Mouse (Mus musculus) inflammation-experienced regulatory T-cells, adult 6 months (primary cell): ENCODE data around the gene Coq10b. TPM values are rescaled to one million over a fixed set of nuclear protein-coding genes. Genes with fewer than 3 reads are reported as not detected.
"Not testable (repeated sequence)": the region's sequence is repeated elsewhere in the genome, so short reads cannot be mapped to it uniquely, and the experiment has no call there.

Experiments
- ATAC-seq: one replicate; pipeline ENCODE4 v1.8.0; 2017
- polyA plus RNA-seq, 3 experiments: library from polyadenylated mRNA; unstranded; fragments of 100-300 nt; shearing (Covaris generic); gene quantifications; one replicate each; pipeline ENCODE4 v1.2.1; 2017

The Coq10b gene
- polyA plus RNA-seq, 3 experiments from 2014 or later = 14.6 to 22.7 (median 17.0) TPM

- ATAC-seq = not testable (repeated sequence)
Measured at GRCm38 (mm10) chr1:55058383-55058782, 5.8 kb downstream of the Coq10b start.

DNA sequence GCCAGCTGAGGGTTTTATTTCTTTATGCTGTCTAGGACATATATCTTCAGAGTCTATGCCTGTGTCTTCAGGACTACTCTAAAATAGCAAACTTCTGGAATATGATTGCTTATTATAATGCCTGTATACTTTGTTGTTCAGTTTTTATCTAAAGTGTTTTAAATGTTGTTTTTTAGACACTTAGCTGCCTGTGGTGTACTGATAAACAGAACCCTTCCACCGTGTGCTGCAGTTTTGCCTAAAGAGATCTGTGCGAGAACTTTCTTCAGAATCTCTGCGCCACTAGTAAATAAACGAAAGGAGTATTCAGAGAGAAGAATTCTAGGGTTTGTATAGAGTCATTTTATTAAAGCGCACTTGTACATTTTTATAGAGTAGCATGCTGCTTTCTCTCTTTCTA, 8.5 kb downstream of the Coq10b start:
- no peak for ATAC-seq

DNA sequence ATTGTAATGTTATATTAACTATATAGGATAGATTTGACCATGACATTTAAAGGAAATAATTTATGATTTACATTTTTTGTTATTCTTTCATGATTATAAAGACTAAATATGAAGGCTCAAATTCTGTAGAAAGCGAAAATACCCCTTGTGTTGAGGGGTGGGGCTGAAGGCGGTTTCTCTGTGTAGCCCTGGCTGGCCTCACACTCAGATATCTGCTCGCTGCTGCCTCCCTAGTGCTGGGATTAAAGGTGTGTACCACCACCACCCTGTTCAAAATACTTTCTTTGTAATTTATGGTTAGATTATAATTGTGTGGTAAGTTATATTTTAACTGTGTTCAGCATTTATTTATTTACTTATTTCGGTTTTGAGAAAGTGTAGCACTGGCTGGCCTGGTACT, 9.2 kb downstream of the Coq10b start:
- ATAC-seq = no peak

- not testable (repeated sequence) for ATAC-seq
Measured at GRCm38 (mm10) chr1:55072328-55072727, 19.8 kb downstream of the Coq10b start.

DNA sequence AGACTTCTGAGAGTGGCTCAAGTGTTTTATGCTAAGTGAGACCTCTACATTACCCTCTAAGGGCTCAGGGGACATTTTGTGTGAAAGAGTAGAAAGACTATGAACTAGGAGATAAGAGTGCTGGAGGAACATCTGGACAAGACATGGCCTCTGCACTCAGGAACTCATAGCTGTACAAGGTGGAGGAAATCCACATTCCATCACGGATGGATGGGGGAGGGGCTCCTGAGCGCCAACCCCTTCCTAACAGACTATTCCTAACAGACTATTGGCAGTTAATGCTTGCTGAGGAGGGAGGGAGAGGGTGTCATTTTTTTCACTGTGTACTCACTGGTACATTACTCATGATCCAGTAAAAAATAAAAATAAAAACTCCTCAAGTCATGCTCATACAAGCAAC, 22.2 kb downstream of the Coq10b start:
- no peak for ATAC-seq

- ATAC-seq = no peak
Measured at GRCm38 (mm10) chr1:55075652-55076394, 23.3 kb downstream of the Coq10b start.

GRCm38 (mm10) chr1:55076395-55076743, 23.8 kb downstream of the Coq10b start:
- ATAC-seq = no peak

DNA sequence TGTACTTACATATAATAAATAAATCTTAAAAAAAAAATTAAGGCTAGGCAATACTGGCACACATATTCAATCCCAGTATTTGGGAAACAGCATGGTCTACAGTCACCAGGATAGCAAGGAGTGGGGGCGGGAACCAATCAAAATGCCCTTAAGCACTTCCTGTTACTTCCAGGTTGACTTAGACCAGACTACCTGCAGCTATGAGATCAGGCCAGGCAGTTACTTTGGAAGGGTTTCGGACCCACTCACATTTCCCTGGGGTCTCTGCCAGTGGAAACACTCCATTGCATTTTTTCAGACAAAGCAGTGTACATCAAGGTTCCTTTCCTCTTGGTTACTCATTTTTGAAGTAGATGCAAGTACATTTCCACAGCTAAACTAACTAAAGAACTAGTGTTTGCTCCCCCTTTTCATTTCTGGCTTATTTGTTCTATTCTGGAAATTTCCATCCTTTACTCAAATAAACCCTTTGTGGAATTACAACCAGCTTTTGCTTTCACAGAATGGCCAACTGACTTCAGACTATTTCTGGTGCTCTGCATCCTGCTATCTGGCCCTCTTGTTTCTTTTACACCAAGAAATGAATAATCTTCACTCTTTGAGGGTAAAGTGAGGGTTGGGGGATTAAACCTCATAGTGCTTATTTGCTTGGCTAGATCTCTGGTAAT, 24.4 kb downstream of the Coq10b start:
- no peak for ATAC-seq

DNA sequence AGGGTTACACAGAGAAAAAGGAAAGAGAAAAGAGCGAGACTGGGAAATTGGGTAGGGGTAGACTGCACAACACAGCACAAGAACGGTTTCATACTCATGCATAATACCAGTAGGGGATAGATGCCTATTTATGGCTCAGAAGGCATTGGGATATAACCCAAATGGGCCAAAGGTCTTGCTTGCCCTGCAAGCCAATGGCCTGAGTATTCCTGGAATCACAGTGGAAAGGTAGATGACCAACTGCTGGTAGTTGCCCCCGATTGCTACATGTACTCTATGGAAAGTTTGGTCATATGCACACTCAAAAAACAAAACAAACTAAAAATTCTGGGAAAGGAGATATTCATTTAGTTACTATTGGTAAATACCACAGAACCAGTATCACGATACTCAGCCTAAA, 27.1 kb downstream of the Coq10b start:
- no peak for ATAC-seq

GRCm38 (mm10) chr1:55082106-55082505, 29.5 kb downstream of the Coq10b start:
- ATAC-seq = no peak

GRCm38 (mm10) chr1:55085781-55086366, 33.3 kb downstream of the Coq10b start:
- no peak for ATAC-seq

- no peak for ATAC-seq
Measured at GRCm38 (mm10) chr1:55086868-55087400, 34.4 kb downstream of the Coq10b start.

GRCm38 (mm10) chr1:55087401-55087904, 34.9 kb downstream of the Coq10b start:
- ATAC-seq = peak; percentile 28

GRCm38 (mm10) chr1:55087932-55088610, 35.5 kb downstream of the Coq10b start, which contains the start of the genes Hspe1 and Hspd1:
TSS of gene Hspe1 (plus strand) at chr1:55088132.
TSS of gene Hspd1 (minus strand) at chr1:55088243.
- peak; percentile 84 for ATAC-seq

DNA sequence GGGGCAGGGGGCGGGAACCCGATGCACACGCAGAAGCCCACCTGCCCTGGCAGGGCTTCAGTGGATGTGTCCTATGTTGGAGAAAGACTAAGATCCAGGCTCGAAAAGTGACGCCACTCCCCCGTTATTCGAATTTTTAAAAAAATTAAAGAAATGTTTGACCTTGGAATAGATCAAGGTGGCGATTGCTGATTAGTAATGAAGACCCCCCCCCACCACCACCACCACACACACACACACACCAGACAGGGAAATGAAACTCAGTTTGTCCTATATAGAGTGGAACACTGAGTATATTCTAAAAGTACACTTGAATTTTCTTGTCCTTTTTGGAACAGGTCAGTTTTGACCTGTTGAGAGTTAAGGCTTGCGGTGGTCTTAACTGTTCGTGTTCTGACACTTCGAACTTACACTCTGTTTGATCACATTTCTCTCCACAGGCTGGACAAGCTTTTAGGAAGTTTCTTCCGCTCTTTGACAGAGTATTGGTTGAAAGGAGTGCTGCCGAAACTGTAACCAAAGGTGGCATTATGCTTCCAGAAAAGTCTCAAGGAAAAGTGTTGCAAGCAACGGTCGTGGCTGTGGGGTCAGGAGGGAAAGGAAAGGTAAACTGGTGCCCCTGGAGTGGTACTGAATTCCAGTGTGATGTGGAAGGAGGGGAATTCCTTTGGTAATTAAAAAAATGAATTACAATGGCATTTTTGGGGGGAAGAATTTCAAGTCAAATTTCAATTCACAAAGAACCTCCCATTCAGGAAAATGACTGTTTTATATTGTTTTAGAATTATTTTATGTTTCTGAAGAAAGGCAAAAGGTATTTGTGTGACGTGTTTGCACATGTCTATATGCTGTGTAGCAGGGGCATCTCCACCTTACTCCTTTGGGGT, 36.3 kb downstream of the Coq10b start:
- ATAC-seq = peak; percentile 32

GRCm38 (mm10) chr1:55089498-55090064, 37.0 kb downstream of the Coq10b start:
- ATAC-seq = no peak

GRCm38 (mm10) chr1:55092056-55092455, 39.5 kb downstream of the Coq10b start:
- no peak for ATAC-seq

GRCm38 (mm10) chr1:55092469-55092868, 39.9 kb downstream of the Coq10b start:
- ATAC-seq = no peak

GRCm38 (mm10) chr1:55106919-55107585, 54.5 kb downstream of the Coq10b start:
- no peak for ATAC-seq

DNA sequence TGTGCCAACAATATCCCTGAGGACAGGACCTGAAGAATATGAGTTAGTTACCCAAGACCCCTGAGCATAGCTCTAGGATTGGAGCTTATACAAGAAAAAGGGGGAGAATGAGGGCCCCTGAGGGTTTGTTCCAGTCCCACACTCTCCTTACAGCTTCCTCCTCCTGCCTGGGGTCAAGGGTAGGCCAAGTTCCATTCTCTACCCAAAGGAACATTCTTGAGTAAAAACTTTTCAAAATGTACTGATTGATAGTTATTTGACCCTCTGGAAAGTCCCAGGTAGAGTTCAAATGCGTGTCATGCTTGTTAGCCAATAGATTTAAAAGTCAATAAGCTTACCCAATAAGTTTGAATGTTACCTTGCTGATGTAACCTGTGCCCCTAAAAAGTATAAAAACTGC, 55.1 kb downstream of the Coq10b start:
- no peak for ATAC-seq

- ATAC-seq = no peak
Measured at GRCm38 (mm10) chr1:55108473-55108872, 55.9 kb downstream of the Coq10b start.
